Mouse (Mus musculus): ENCODE data around the gene Vwa3a.

The Vwa3a gene

DNA sequence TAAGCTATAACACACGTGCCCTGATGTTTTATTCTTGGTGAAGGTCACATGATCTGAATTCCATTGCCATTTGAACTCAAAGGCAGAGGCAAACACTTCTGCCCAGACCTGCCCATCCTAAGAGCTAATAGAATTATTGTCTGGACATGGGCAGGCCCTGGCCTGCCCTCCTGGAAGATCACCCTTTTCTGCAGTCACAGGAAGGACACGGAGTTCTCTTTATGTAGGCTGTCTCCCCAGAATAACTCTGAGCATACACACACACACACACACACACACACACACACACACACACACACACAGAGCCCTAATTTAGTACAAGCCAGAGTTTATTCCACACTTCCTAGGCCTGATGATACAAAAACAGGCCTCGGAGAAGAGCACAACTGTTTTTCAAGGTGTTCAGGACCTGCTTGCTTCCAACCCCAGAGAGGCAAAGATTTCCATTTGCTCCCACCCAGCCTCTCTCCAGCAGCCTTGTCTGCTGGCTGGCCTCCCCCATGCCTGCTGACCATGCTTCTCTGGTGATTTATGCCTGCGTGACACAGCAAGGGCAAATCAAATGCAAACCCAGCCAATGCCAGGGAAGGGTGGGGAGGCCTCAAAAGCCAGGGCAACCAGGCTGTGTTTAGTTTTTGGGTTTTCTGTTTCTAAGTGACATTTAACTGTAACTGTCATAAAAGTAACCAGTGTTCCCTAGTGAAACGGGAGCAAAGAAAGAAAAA, 99.5 kb downstream of the Vwa3a start:
- no peak for DNase-seq

DNA sequence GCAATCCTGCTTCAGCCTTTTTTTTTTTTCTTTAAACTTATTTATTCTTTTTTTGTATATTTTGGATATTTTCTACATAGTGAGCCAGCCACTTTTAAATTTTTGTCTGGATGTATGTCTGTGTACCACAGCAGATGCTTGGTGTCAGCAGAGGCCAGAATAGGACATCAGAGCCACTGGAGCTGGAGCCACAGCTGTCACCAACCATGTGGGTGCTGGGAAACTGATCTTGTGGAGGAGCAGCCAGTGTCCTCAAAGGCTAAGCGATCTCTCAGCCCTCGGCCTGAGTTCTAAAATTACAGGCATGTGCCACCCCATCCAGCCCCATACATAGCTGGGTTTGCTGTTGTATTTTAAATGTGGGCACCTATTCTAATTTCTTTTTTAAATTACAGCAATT, 100.7 kb downstream of the Vwa3a start:
- DNase-seq = no peak

DNA sequence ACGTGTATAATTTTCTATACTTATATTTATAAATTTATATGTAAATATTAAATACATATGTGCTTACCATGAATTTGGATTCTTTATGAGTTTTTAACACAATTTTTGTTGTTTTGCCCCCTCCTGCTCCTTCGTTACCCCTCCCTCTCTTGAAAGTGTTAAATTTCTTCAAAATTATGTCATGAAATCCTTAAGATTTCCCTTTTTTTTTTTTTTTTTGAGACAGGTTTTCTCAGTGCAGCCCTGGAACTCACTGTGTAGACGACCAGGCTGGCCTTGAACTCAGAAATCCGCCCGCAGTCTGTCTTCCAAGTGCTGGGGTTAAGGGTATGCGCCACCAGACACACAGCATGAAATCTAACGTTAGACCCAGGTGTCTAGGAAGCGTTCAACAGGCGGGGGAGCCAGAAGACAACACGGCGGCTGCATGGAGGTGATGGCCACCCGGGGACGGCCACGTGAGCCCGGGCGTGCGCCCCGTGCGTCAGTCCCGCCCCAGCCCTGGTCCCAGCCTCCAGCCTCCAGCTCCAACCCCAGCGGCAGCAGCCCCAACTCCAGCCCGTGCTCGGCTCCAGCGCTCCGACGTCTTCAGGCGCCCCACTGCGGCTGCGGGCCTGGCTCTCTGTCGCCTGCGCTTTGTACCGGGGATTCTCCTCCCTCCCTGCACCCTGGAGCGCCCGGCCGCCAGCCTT, 103.4 kb downstream of the Vwa3a start, which contains the start of gene Eef2k:
TSS of gene Eef2k (plus strand) at position 487 of the 692 bp plus-strand sequence.
- DNase-seq = peak; percentile 86

DNA sequence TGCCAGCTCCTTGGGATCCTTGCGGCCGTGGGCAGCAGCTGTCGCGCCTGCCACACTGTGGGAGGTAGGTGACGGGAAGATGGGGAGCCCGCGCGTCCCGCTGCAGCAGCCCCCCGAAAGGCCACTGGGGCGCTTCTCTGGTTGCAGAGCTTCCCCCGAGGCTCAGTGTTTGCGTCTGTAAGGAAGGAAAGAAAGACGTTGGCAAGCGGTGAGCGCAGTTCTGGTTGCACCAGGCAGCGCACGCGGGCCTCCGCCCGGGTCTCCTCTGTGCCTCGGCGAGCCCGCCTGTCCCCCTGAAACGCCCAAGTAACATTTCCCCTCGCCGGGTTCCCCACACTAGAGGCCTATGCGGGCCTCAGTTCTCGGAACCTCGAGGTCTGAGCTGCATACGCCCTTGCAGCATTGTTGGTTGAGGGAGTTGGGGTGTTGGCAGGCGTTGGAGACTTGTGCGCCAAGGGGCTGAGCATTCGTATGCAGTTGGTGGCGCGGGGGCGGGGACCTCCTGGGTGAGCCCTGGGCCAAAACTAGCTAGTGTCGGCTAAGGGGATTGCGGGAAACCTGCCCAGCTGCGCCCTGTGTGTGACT, 104.0 kb downstream of the Vwa3a start:
- DNase-seq = peak; percentile 49 to 62

DNA sequence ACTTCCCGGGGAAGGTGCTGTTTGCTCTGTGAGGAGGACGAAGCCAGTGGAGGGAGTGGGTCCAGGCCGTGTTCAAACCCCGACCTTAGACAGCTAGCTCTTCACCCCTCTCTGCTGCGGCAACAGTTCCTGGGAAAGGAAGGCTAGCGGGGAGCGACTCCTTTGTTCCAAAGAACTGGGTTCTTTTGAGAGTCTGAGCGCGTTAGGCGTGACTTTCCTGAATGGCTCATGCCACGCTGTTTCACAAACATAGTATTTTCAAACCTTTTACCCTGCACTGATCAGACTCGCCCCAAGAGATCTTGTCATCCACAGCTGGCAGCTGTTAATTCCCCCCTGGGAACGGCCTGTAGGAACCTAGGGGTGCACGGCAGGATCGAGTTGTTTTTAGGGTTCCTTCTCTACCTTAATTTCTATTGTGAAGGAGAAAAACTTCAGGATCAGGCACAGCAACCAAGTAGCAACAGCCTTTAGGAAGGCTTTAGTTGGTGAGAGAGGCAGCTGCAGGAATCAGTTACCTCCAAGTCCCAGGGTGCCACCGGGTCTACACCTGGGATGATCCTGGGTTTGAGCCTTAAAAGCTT, 104.8 kb downstream of the Vwa3a start:
- DNase-seq = no peak

DNA sequence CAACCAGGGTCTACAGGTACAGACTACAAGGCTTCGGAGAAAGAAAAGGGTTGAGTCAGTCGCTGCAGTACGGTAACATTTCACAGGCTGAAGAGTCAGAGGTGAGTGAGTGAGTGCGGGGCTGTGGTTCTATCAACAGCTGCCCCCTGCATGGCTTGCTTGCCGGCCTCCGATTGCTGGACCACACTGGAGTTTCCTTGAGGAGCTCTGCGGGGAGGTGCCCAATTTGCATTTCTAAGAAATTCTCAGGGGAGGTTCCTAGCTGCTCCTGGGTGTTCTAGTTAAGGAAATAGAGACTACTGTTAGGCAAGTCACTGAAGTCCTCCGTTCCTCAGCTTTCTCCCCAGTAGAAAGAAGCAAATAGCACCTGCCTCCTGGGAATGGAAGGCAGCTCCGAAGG, 105.6 kb downstream of the Vwa3a start:
- no peak for DNase-seq

DNA sequence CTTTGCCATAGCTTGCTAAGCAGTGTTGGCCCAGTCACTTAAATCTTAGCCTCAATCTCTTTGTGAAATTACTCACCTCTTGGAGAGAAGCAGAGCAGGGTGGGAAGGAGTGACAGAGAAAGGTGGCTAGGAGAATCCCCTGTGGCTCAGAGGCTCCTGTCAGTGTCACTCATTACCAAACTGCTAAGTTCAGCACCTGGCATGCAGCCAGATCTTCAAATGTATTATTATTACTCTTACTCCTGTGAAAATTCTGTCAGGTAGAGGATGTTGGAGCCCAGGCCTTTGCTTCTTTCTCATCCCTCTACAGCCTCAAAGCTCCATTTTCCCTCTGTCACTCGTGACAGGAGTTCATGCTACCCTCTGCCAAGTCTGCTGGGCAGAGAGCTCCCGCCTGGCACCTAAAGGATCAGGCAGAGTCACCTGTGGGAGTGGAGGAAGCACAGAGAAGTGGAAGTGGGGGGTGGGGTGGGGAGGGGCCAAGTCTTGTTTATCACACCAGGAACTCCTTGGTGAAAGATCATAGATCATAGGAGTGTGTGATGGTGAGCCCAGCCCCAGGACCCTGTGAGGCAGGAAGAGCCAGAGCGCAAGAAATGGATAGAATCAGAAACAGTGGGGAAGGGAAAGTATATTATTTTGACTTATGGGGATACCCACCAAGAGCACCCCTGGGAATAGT, 109.9 kb downstream of the Vwa3a start:
- no peak for DNase-seq

DNA sequence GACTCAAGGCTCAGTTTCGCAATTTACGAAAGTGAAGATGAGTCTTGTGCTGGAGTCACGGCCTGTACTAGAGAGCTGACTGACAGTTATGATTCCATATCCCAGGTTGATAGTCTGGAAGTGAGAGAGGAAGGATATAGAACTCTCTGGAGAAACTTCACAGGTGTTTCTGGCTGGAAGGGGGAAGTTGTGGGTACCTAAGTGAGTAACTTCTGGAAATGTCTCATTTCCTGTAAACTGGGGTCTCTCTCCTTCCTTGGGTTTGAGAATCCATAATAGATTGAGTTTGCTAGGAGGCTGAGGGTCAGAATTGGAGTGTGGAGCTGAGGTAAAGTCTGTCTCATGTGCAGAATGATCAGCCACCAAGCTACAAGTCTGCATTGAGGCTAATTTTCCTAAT, 111.0 kb downstream of the Vwa3a start:
- DNase-seq = no peak

Measured in kidney, adult 8-10 months (tissue).